Mouse (Mus musculus): ENCODE measurements at regions not wholly inside any gene's neighbourhood (a gene's known extent, or its start where the extent isn't known, plus 50 kb on each side); places are given as distances from the start of the nearest gene placed in this dataset.
"Not testable (repeated sequence)": the region's sequence is repeated elsewhere in the genome, so short reads cannot be mapped to it uniquely, and the experiment has no call there.

DNA sequence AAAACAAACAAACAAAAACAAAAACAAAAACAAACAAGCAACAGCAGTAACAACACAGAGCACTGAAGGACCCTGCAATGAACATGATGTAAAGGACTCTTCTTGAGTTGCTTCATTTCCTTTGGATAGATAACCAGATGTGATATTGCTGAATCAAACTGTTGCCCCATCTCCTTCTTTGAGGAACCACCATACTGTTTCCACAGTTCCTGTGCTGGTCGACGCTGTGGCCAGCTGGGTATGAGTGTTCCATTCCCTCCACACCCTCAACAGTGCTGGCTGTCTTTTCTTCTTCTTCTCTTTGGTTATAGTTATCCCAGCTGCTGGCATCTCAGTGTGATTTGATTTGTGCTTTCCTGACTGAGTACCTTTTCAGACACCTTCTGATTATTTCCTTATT is 152.3 kb downstream of the Mterf1b start:
- H3K9me3 ChIP-seq (ENCODE audit: control insufficient read depth, low read length): no peaks in the 10 kb centered on the region
- H3K4me1 ChIP-seq (replicated peaks; ENCODE audit: control insufficient read depth in 2 of 2, insufficient read depth in 2 of 2, low read length in 1 of 2): no peaks in the 10 kb centered on the region
- ATAC-seq (ENCODE audit: insufficient read depth) (no peak), DNase-seq (ENCODE audit: low read depth in 3 of 3, low spot score in 3 of 3) (no peak)
- TF ChIP-seq CTCF (IDR thresholded peaks at IDR 0.05; ENCODE audit: low read depth) (no peak), EP300 (IDR thresholded peaks at IDR 0.05; ENCODE audit: low read depth) (no peak)
- H3K27ac ChIP-seq: no peak overlapping the region
- no peak overlapping the region for H3K9ac ChIP-seq (replicated peaks)
- no peak overlapping the region for H3K4me2 ChIP-seq (ENCODE audit: low read depth)
- no peaks in the 10 kb centered on the region for H3K36me3 ChIP-seq (replicated peaks; ENCODE audit: control insufficient read depth, insufficient read depth, low read depth)
- 42% methylated on average over 2 of the region's 2 CpGs for WGBS (ENCODE audit: insufficient replicate concordance)
- H3K4me3 ChIP-seq (ENCODE audit: insufficient read depth in 1 of 2, low read depth in 2 of 2, low read length in 2 of 2): no peak overlapping the region
- no peaks in the 10 kb centered on the region for H3K27me3 ChIP-seq (ENCODE audit: control insufficient read depth, insufficient read depth, low read length)

DNA sequence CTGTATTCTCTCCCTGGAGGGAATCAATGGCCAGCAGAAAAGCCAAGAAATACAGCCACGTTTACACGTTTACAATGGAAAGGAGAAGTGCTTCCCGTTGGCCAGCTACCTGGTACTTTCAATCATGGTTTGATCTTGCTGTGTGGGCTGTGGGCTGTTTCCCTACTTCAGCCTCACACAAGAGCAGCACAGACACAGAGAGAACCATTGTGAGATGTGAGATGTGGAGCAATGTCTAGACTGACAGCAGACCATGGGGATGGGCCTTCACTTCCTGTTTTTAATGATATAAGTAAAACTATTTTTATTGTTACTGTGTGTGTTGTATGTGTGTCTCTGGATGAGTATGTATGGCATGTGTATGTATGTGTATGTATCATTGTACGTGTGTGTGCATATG is 156.2 kb downstream of the Mterf1b start:
- WGBS (ENCODE audit: insufficient replicate concordance): 62% methylated on average over 4 of the region's 4 CpGs

DNA sequence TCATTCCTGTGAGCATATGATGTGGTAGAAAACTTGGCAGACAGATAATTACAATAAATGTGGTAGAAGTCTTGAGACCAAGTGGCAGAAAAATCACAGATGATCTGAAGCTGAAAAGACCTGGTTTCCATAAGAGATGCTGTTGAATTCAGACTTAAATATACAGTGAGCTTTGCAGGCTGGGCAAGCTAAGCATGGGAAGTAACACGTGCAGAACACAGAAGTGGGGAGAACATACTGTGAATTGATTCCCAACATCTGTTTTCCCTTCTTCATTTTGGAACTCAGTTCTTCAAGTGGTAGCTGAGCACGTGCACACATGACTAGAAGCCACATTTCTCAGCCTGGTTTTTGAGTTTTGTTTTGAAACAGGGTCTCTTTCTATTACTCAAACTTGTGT is 157.8 kb downstream of the Mterf1b start:
- DNase-seq (ENCODE audit: low read depth in 3 of 3, low spot score in 3 of 3): no peak

More for the DNA sequence above, 156.2 kb downstream of the Mterf1b start:
- no peak for TF ChIP-seq EP300 (IDR thresholded peaks at IDR 0.05; ENCODE audit: low read depth)
- no peak for TF ChIP-seq CTCF (IDR thresholded peaks at IDR 0.05; ENCODE audit: low read depth)
- no peaks in the 10 kb centered on the region for H3K36me3 ChIP-seq (replicated peaks; ENCODE audit: control insufficient read depth, insufficient read depth, low read depth)
- H3K27ac ChIP-seq: no peak overlapping the region
- DNase-seq (ENCODE audit: low read depth in 3 of 3, low spot score in 3 of 3) (no peak), ATAC-seq (ENCODE audit: insufficient read depth) (no peak)
- H3K4me3 ChIP-seq (ENCODE audit: insufficient read depth in 1 of 2, low read depth in 2 of 2, low read length in 2 of 2): no peak overlapping the region
- H3K4me1 ChIP-seq (replicated peaks; ENCODE audit: control insufficient read depth in 2 of 2, insufficient read depth in 2 of 2, low read length in 1 of 2): no peaks in the 10 kb centered on the region
- H3K4me2 ChIP-seq (ENCODE audit: low read depth): no peak overlapping the region
- no peaks in the 10 kb centered on the region for H3K9me3 ChIP-seq (ENCODE audit: control insufficient read depth, low read length)
- H3K9ac ChIP-seq (replicated peaks): no peak overlapping the region
- no peaks in the 10 kb centered on the region for H3K27me3 ChIP-seq (ENCODE audit: control insufficient read depth, insufficient read depth, low read length)

DNA sequence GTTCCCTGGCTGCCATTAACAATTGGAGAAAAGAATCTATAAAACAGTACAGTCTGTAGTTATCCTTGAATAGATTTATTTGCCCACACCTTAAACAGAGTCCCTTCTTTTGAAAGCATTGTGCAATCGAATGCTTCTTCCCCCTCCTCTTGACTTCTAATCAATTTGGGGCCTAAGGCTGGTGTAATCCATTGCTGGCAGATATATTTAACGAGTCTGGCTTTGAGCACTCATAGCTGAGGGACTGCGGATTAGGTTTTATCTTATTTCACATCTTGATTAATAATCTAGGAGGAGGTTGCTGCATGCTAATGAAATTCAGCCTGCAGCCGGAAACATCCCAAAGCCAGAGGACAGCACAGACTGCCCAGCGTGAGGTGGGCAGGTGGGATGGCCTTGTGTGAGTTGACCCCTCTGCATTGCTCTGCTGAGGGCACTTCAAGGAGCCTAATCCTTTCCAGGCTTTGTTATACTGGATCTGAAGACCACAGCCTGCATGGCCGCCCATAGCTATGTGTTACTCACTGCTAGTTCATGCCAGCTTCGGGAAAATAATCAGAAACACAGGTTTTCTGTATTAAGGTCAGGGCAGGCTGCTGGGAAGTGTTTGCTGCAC is 163.6 kb downstream of the Mterf1b start:
- TF ChIP-seq EP300 (IDR thresholded peaks at IDR 0.05; ENCODE audit: low read depth): no peak
- TF ChIP-seq CTCF (IDR thresholded peaks at IDR 0.05; ENCODE audit: low read depth): no peak
- ATAC-seq (ENCODE audit: insufficient read depth): no peak
- WGBS (ENCODE audit: insufficient replicate concordance): 60% methylated on average over 7 of the region's 7 CpGs

More for the DNA sequence above, 157.8 kb downstream of the Mterf1b start:
- Histone ChIP-seq H3K4me3 (ENCODE audit: insufficient read depth in 1 of 2, low read depth in 2 of 2, low read length in 2 of 2) (no peak overlapping the region), H3K4me2 (ENCODE audit: low read depth) (no peak overlapping the region), H3K27me3 (ENCODE audit: control insufficient read depth, insufficient read depth, low read length) (no peaks in the 10 kb centered on the region), H3K36me3 (replicated peaks; ENCODE audit: control insufficient read depth, insufficient read depth, low read depth) (no peaks in the 10 kb centered on the region), H3K4me1 (replicated peaks; ENCODE audit: control insufficient read depth in 2 of 2, insufficient read depth in 2 of 2, low read length in 1 of 2) (no peaks in the 10 kb centered on the region; a peak in 1 of 4 replicates), H3K27ac (no peak overlapping the region), H3K9me3 (ENCODE audit: control insufficient read depth, low read length) (no peaks in the 10 kb centered on the region), H3K9ac (replicated peaks) (no peak overlapping the region)
- 32% methylated on average over 2 of the region's 2 CpGs for WGBS (ENCODE audit: insufficient replicate concordance)
- TF ChIP-seq CTCF (IDR thresholded peaks at IDR 0.05; ENCODE audit: low read depth) (no peak), EP300 (IDR thresholded peaks at IDR 0.05; ENCODE audit: low read depth) (no peak)
- ATAC-seq (ENCODE audit: insufficient read depth): no peak

DNA sequence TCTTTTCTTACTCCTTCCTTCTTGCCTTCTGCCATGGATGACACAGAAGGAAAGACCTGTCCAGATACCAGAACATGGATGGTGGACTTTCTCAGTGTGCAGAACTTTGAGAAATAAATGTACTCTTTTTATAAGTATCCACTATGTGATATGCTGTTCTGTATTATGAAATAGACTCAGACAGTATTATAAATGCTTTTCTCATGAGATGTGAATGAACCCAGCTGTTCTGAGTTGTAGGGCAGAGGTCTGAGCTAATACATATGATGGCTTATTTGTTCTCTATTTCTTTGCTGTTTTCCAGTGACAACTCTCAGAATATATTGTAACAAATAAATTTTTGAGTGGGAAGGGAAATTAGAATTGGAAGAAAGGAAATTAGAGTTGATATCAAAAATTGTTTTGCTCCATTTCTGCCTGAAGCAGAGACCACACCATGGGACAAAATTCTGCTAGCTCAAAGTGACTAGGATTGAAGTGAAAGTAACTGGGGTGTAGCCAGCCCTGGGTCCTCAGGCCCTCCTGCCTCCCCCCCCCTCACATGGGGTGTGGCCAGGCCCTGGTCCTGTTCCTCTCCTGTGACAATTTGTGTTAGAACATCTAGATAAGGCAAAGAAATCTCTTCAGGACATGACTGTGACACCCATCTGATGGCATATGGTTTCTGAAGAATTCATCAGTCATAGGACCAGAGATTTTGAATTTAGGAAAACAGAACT is 164.5 kb downstream of the Mterf1b start:
- not testable (repeated sequence) for H3K4me3 ChIP-seq (ENCODE audit: insufficient read depth in 1 of 2, low read depth in 2 of 2, low read length in 2 of 2); H3K9ac ChIP-seq (replicated peaks); H3K9me3 ChIP-seq (ENCODE audit: control insufficient read depth, low read length); ATAC-seq (ENCODE audit: insufficient read depth); H3K4me1 ChIP-seq (replicated peaks; ENCODE audit: control insufficient read depth in 2 of 2, insufficient read depth in 2 of 2, low read length in 1 of 2); H3K4me2 ChIP-seq (ENCODE audit: low read depth); H3K27ac ChIP-seq; H3K36me3 ChIP-seq (replicated peaks; ENCODE audit: control insufficient read depth, insufficient read depth, low read depth); H3K27me3 ChIP-seq (ENCODE audit: control insufficient read depth, insufficient read depth, low read length); DNase-seq (ENCODE audit: low read depth in 3 of 3, low spot score in 3 of 3)

More for the DNA sequence above, 163.6 kb downstream of the Mterf1b start:
- H3K27me3 ChIP-seq (ENCODE audit: control insufficient read depth, insufficient read depth, low read length): no peaks in the 10 kb centered on the region
- H3K4me1 ChIP-seq (replicated peaks; ENCODE audit: control insufficient read depth in 2 of 2, insufficient read depth in 2 of 2, low read length in 1 of 2): peaks cover 0 to 2% of the 10 kb centered on the region in 2 experiments; a peak in 2 of 4 replicates
- no peaks in the 10 kb centered on the region for H3K36me3 ChIP-seq (replicated peaks; ENCODE audit: control insufficient read depth, insufficient read depth, low read depth)
- H3K9ac ChIP-seq (replicated peaks): no peak overlapping the region
- H3K4me3 ChIP-seq (ENCODE audit: insufficient read depth in 1 of 2, low read depth in 2 of 2, low read length in 2 of 2): no peak overlapping the region
- H3K4me2 ChIP-seq (ENCODE audit: low read depth): no peak overlapping the region
- DNase-seq (ENCODE audit: low read depth in 3 of 3, low spot score in 3 of 3): no peak
- H3K27ac ChIP-seq: no peak overlapping the region
- no peaks in the 10 kb centered on the region for H3K9me3 ChIP-seq (ENCODE audit: control insufficient read depth, low read length)

DNA sequence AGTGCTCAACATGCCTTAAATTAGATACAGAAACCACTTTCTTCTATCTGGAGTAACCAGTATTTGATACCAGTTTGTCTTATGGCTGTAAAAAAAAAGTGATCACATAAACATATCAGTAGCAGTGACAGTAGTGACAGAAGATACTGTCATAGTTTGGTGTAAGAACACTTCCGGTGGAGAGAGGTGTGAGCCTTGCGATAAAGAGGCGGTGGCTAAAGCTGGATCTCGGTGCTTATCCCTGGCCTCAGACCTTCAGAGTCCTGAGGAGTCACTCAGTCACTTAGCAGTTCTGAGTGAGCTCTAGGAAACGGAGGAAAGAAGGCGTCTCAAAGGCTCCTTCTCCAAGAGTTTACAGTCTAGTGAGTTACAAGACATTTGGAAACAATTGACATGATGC is 169.4 kb downstream of the Mterf1b start:
- 47% methylated on average over 6 of the region's 6 CpGs for WGBS (ENCODE audit: insufficient replicate concordance)
- H3K9me3 ChIP-seq (ENCODE audit: control insufficient read depth, low read length): not testable (repeated sequence)
- peak; percentile 47 for ATAC-seq (ENCODE audit: insufficient read depth)

DNA sequence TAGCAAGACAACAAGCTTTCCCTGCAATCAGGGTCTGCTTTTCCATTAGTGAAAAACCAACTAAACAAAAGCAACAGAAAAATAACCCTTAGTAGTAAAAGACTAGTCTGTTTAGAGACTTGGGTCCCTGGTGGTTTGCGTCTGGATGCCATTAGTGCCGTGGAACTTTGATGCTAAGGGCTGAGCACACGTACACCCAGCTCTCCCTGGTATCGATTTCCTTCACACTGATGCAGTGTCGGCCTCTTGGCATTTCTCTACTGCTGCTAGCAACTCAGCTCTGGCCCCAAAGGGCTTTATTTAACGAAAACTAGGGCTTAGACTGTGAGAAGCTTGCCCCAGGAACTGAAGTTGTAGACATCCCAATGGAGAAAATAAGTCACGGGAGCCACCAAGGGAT is 192.6 kb downstream of the Mterf1b start:
- H3K9me3 ChIP-seq (ENCODE audit: control insufficient read depth, low read length); H3K4me2 ChIP-seq (ENCODE audit: low read depth); H3K27ac ChIP-seq; H3K4me1 ChIP-seq (replicated peaks; ENCODE audit: control insufficient read depth in 2 of 2, insufficient read depth in 2 of 2, low read length in 1 of 2); H3K4me3 ChIP-seq (ENCODE audit: insufficient read depth in 1 of 2, low read depth in 2 of 2, low read length in 2 of 2); H3K27me3 ChIP-seq (ENCODE audit: control insufficient read depth, insufficient read depth, low read length); H3K9ac ChIP-seq (replicated peaks); H3K36me3 ChIP-seq (replicated peaks; ENCODE audit: control insufficient read depth, insufficient read depth, low read depth); ATAC-seq (ENCODE audit: insufficient read depth); DNase-seq (ENCODE audit: low read depth in 3 of 3, low spot score in 3 of 3): not testable (repeated sequence)
- 57% methylated on average over 7 of the region's 7 CpGs for WGBS (ENCODE audit: insufficient replicate concordance)

More for the DNA sequence above, 169.4 kb downstream of the Mterf1b start:
- not testable (repeated sequence) for H3K9ac ChIP-seq (replicated peaks); H3K4me2 ChIP-seq (ENCODE audit: low read depth); H3K27ac ChIP-seq; DNase-seq (ENCODE audit: low read depth in 3 of 3, low spot score in 3 of 3); H3K4me1 ChIP-seq (replicated peaks; ENCODE audit: control insufficient read depth in 2 of 2, insufficient read depth in 2 of 2, low read length in 1 of 2); H3K27me3 ChIP-seq (ENCODE audit: control insufficient read depth, insufficient read depth, low read length); H3K36me3 ChIP-seq (replicated peaks; ENCODE audit: control insufficient read depth, insufficient read depth, low read depth); H3K4me3 ChIP-seq (ENCODE audit: insufficient read depth in 1 of 2, low read depth in 2 of 2, low read length in 2 of 2)

All from liver, embryonic 14.5 days (tissue).